Mouse (Mus musculus): ENCODE results near the gene Gdpd4. TPM values are rescaled to one million over a fixed set of nuclear protein-coding genes. Genes with fewer than 3 reads are reported as not detected.

Gene Gdpd4
- polyA plus RNA-seq, 1 experiment: not detected

- Histone ChIP-seq H3K4me3 (replicated peaks; ENCODE audit: extremely low read depth, low read depth, low read length) (no peak overlapping the region), H3K4me1 (ENCODE audit: control insufficient read depth, insufficient read depth, low read length) (no peaks in the 10 kb centered on the region; the same call in 1 of the 2 replicates)
- DNase-seq: no peak
- 81% methylated on average over 11 of the region's 11 CpGs for WGBS
- TF ChIP-seq POLR2A (IDR thresholded peaks at IDR 0.05; ENCODE audit: borderline replicate concordance, extremely low read depth, low read depth, low read length) (no peak), CTCF (IDR thresholded peaks at IDR 0.05; ENCODE audit: insufficient read depth, low read length) (no peak)
Measured at GRCm38 (mm10) chr7:98077453-98077852, 157.7 kb downstream of the Gdpd4 start.

- Histone ChIP-seq H3K4me1 (ENCODE audit: control insufficient read depth, insufficient read depth, low read length) (peaks cover 16% of the 10 kb centered on the region), H3K4me3 (replicated peaks; ENCODE audit: extremely low read depth, low read depth, low read length) (no peak overlapping the region)
- TF ChIP-seq CTCF (IDR thresholded peaks at IDR 0.05; ENCODE audit: insufficient read depth, low read length): no peak
- TF ChIP-seq POLR2A (IDR thresholded peaks at IDR 0.05; ENCODE audit: borderline replicate concordance, extremely low read depth, low read depth, low read length): no peak
- WGBS: 32% methylated on average over 5 of the region's 5 CpGs
- DNase-seq: no peak
Measured at GRCm38 (mm10) chr7:98082376-98082775, 162.6 kb downstream of the Gdpd4 start.

GRCm38 (mm10) chr7:98084541-98085293 is 165.0 kb downstream of the Gdpd4 start:
- peaks cover 16% of the 10 kb centered on the region for H3K4me1 ChIP-seq (ENCODE audit: control insufficient read depth, insufficient read depth, low read length)
- TF ChIP-seq CTCF (IDR thresholded peaks at IDR 0.05; ENCODE audit: insufficient read depth, low read length): no peak
- 0 out of 2 replicates have a peak, but pooled peaks have one; percentile 20 for TF ChIP-seq POLR2A (IDR thresholded peaks at IDR 0.05; ENCODE audit: borderline replicate concordance, extremely low read depth, low read depth, low read length)
- 28% methylated on average over 12 of the region's 12 CpGs for WGBS
- no peak for DNase-seq
- peak overlapping the region; percentile 19 for H3K4me3 ChIP-seq (replicated peaks; ENCODE audit: extremely low read depth, low read depth, low read length)

GRCm38 (mm10) chr7:98085314-98085713 is 165.6 kb downstream of the Gdpd4 start:
- TF ChIP-seq POLR2A (IDR thresholded peaks at IDR 0.05; ENCODE audit: borderline replicate concordance, extremely low read depth, low read depth, low read length) (peak; percentile 21; the same call in 1 of the 2 replicates), CTCF (IDR thresholded peaks at IDR 0.05; ENCODE audit: insufficient read depth, low read length) (no peak)
- H3K4me3 ChIP-seq (replicated peaks; ENCODE audit: extremely low read depth, low read depth, low read length): no peak overlapping the region
- 39% methylated on average over 7 of the region's 7 CpGs for WGBS
- no peak for DNase-seq
- H3K4me1 ChIP-seq (ENCODE audit: control insufficient read depth, insufficient read depth, low read length): peaks cover 16% of the 10 kb centered on the region

- Histone ChIP-seq H3K4me3 (replicated peaks; ENCODE audit: extremely low read depth, low read depth, low read length) (no peak overlapping the region), H3K4me1 (ENCODE audit: control insufficient read depth, insufficient read depth, low read length) (peaks cover 16% of the 10 kb centered on the region)
- TF ChIP-seq CTCF (IDR thresholded peaks at IDR 0.05; ENCODE audit: insufficient read depth, low read length): peak; percentile 79
- TF ChIP-seq POLR2A (IDR thresholded peaks at IDR 0.05; ENCODE audit: borderline replicate concordance, extremely low read depth, low read depth, low read length): no peak
- DNase-seq: no peak
- 38% methylated on average over 2 of the region's 2 CpGs for WGBS
Measured at GRCm38 (mm10) chr7:98086346-98086745, 166.6 kb downstream of the Gdpd4 start.

- TF ChIP-seq POLR2A (IDR thresholded peaks at IDR 0.05; ENCODE audit: borderline replicate concordance, extremely low read depth, low read depth, low read length) (no peak), CTCF (IDR thresholded peaks at IDR 0.05; ENCODE audit: insufficient read depth, low read length) (no peak)
- 95% methylated on average over 4 of the region's 4 CpGs for WGBS
- H3K4me3 ChIP-seq (replicated peaks; ENCODE audit: extremely low read depth, low read depth, low read length): no peak overlapping the region
- no peak for DNase-seq
- H3K4me1 ChIP-seq (ENCODE audit: control insufficient read depth, insufficient read depth, low read length): no peaks in the 10 kb centered on the region
Measured at GRCm38 (mm10) chr7:98095852-98096251, 176.1 kb downstream of the Gdpd4 start.

- TF ChIP-seq CTCF (IDR thresholded peaks at IDR 0.05; ENCODE audit: insufficient read depth, low read length): no peak
- TF ChIP-seq POLR2A (IDR thresholded peaks at IDR 0.05; ENCODE audit: borderline replicate concordance, extremely low read depth, low read depth, low read length): no peak
- WGBS: 95% methylated on average over 8 of the region's 8 CpGs
- Histone ChIP-seq H3K4me3 (replicated peaks; ENCODE audit: extremely low read depth, low read depth, low read length) (no peak overlapping the region), H3K4me1 (ENCODE audit: control insufficient read depth, insufficient read depth, low read length) (no peaks in the 10 kb centered on the region)
- no peak for DNase-seq
Measured at GRCm38 (mm10) chr7:98097557-98097956, 177.8 kb downstream of the Gdpd4 start.

Other genes with a start within 250 kb of the Gdpd4 start
- gene Clns1a, start 223.3 kb upstream of the Gdpd4 start, polyA plus RNA-seq (2012; rRNA removed): 20.4 and 21.6 TPM in 2 replicates
- gene Aqp11, start 181.7 kb upstream of the Gdpd4 start, polyA plus RNA-seq (2012; rRNA removed): 5.0 and 5.4 TPM in 2 replicates
- 7.2 and 7.5 TPM in 2 replicates for gene Pak1, start 131.4 kb upstream of the Gdpd4 start, polyA plus RNA-seq (2012; rRNA removed)
- 26.4 and 30.8 TPM in 2 replicates for gene Myo7a, start 199.6 kb downstream of the Gdpd4 start, polyA plus RNA-seq (2012; rRNA removed)
- gene Omp, start 225.5 kb downstream of the Gdpd4 start, polyA plus RNA-seq (2012; rRNA removed): 0.26 and 0.32 TPM in 2 replicates

All from lung, adult 2 months (tissue).